Mouse (Mus musculus) gastrocnemius, postnatal 14 days (tissue): ENCODE results near the gene Slc7a1. TPM values are rescaled to one million over a fixed set of nuclear protein-coding genes. Genes with fewer than 3 reads are reported as not detected.

ENCODE experiments used
- DNase-seq: peaks from one replicate; pipeline ENCODE4 v3.0.0; 2021; ENCODE audit warnings: mixed read lengths
- intact Hi-C: fragments of 180-260 bp; cut with DNase I; formaldehyde crosslinking; loops from one replicate; pipeline ENCODE4 v1.15.1; 2025; ENCODE audit warnings: low total_unique reads
- long read RNA-seq, 2 experiments: library from polyadenylated mRNA; stranded (forward); transcript quantifications; one replicate each; pipeline ENCODE4 v2.0.0; 2021
- total RNA-seq, 2 experiments: library from RNA; stranded (reverse); gene quantifications; 2 replicates each; pipeline ENCODE4 v1.2.3; 2021

Gene Slc7a1
- total RNA-seq, result 1 to 10 TPM; 4.4 to 7.1 TPM
- long read RNA-seq, experiment 1, result 0 reads
- long read RNA-seq, experiment 2, partial matches to known transcripts, result 0 of 1 reads
- long read RNA-seq, experiment 2, other reads (novel, unspliced or antisense), result 1 of 1 reads

- peak; percentile 92 for DNase-seq
- intact Hi-C loops, result no loop called here
Observed at GRCm38 (mm10) chr5:148399660-148400443, at the start of gene Slc7a1. Gene Slc7a1 (minus strand): TSS chr5:148399904.

- intact Hi-C loops, result no loop called here
- DNase-seq, result no peak
Observed at GRCm38 (mm10) chr5:148444974-148445373, 45.3 kb upstream of the Slc7a1 start.

GRCm38 (mm10) chr5:148443734-148444133 is 44.0 kb upstream of the Slc7a1 start:
- peak; percentile 58 for DNase-seq
- intact Hi-C loops, result no loop called here

- no peak for DNase-seq
- intact Hi-C loops, result no loop called here
Observed at GRCm38 (mm10) chr5:148435660-148436059, 36.0 kb upstream of the Slc7a1 start.

- intact Hi-C loops, result no loop called here
- no peak for DNase-seq
Observed at GRCm38 (mm10) chr5:148432121-148432520, 32.4 kb upstream of the Slc7a1 start.

GRCm38 (mm10) chr5:148428846-148429245 is 29.1 kb upstream of the Slc7a1 start:
- DNase-seq, result no peak
- intact Hi-C loops, result no loop called here

- intact Hi-C loops, result no loop called here
- no peak for DNase-seq
Observed at GRCm38 (mm10) chr5:148425136-148425535, 25.4 kb upstream of the Slc7a1 start.

- intact Hi-C loops, result no loop called here
- no peak for DNase-seq
Observed at GRCm38 (mm10) chr5:148421326-148421725, 21.6 kb upstream of the Slc7a1 start.

GRCm38 (mm10) chr5:148419112-148419526 is 19.4 kb upstream of the Slc7a1 start:
- no peak for DNase-seq
- intact Hi-C loops, result no loop called here

- intact Hi-C loops, result no loop called here
- DNase-seq, result no peak
Observed at GRCm38 (mm10) chr5:148418436-148418835, 18.7 kb upstream of the Slc7a1 start.

- no peak for DNase-seq
- intact Hi-C loops, result no loop called here
Observed at GRCm38 (mm10) chr5:148417756-148418155, 18.1 kb upstream of the Slc7a1 start.

- intact Hi-C loops, result no loop called here
- no peak for DNase-seq
Observed at GRCm38 (mm10) chr5:148416461-148416860, 16.8 kb upstream of the Slc7a1 start.

GRCm38 (mm10) chr5:148414233-148414632 is 14.5 kb upstream of the Slc7a1 start:
- intact Hi-C loops, result no loop called here

GRCm38 (mm10) chr5:148412504-148412903 is 12.8 kb upstream of the Slc7a1 start:
- intact Hi-C loops, result no loop called here

More at GRCm38 (mm10) chr5:148414233-148414632, 14.5 kb upstream of the Slc7a1 start:
- DNase-seq, result no peak

GRCm38 (mm10) chr5:148409465-148409864 is 9.8 kb upstream of the Slc7a1 start:
- no peak for DNase-seq
- intact Hi-C loops, result no loop called here

More at GRCm38 (mm10) chr5:148412504-148412903, 12.8 kb upstream of the Slc7a1 start:
- no peak for DNase-seq

- intact Hi-C loops, result no loop called here
- DNase-seq, result no peak
Observed at GRCm38 (mm10) chr5:148406913-148407312, 7.2 kb upstream of the Slc7a1 start.

GRCm38 (mm10) chr5:148404548-148404947 is 4.8 kb upstream of the Slc7a1 start:
- no peak for DNase-seq
- intact Hi-C loops, result no loop called here

- no peak for DNase-seq
- intact Hi-C loops, result no loop called here
Observed at GRCm38 (mm10) chr5:148402641-148403040, 2.9 kb upstream of the Slc7a1 start.

GRCm38 (mm10) chr5:148398766-148399659 is 691 bp downstream of the Slc7a1 start:
- intact Hi-C loops, result no loop called here
- peak; percentile 46 for DNase-seq

- DNase-seq, result no peak
- intact Hi-C loops, result no loop called here
Observed at GRCm38 (mm10) chr5:148398451-148398765, 1.3 kb downstream of the Slc7a1 start.
